Mouse (Mus musculus) ES-CJ7 (cell line): ENCODE data around the gene Taar5.

ENCODE experiments used
- DNase-seq: peaks from one replicate; pipeline ENCODE4 v3.0.0; 2011; ENCODE audit warnings: low read depth, low spot score

Gene Taar5

DNA sequence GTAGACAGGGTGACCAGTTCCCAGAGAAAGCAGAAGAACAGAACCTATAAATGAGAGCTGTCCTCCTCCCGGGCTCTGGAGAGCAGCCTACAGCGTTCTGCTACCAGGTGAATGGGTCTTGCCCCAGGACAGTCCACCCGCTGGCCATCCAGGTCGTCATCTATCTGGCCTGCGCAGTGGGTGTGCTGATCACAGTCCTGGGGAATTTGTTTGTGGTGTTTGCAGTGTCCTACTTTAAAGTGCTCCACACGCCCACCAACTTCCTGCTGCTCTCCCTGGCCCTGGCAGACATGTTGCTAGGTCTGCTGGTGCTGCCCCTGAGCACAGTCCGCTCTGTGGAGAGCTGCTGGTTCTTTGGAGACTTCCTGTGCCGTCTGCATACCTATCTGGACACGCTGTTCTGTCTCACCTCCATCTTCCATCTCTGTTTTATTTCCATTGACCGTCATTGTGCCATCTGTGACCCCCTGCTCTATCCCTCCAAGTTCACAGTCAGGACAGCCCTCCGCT lies at the start of gene Taar5:
Gene Taar5 (plus strand): TSS at position 51 of the 510 bp plus-strand sequence.
- DNase-seq: no peak

DNA sequence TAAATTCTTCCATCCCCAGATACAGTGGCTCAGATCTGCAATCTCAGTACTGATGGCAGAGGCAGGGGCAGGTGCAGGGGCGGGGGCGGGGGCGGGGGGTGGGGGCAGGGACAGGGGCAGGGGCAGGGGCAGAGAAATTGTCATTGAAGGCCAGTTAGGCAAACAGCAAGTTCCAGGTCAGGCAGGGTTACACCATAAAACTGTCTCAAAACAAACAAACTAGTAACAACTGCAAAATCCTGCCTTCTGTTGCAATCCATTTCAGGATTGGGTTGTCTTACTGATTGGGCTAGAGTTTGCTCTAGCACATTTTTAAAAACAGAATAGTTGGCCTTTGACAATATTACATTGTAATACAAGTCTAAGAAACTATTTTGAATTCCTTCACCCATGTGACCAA lies 48.0 kb upstream of the Taar5 start:
- no peak for DNase-seq

DNA sequence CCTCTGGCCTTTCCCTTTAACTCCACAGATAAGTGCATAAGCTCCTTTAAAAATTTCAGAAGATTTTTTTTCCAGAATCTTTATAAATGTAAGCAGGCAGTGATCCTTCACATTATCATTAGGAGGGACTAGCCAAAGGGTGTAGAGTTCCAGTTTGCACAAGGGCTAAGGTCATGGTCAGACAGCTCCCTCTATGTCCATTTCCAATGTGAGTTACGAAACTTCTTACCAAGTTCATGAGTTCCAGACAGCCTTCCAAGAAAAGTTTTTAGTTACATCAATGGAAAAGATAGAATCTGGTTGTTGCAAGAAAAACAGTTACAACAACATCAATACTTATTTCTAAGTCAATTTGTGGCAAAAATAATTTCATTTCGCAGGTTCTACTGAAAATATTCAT lies 46.6 kb upstream of the Taar5 start:
- DNase-seq: no peak

DNA sequence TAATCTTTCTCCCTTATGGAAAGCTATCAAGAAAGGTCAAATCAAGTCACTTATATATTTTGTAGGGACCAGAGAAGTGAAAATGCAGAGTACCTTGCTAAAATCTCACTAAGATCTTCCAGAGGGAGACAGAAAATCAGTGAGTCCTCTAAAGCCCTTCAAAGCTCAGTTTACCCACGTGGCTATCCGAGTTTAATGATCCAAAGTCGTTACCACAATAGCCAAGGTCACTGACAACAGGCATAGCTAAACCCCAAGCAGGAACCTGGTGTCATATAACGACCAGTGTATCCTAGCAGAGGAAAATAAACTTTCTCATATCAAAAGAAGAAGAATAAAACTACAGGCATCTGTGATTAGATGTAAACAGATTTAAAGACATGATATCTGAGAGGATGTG lies 32.9 kb upstream of the Taar5 start:
- DNase-seq: peak; percentile 43

DNA sequence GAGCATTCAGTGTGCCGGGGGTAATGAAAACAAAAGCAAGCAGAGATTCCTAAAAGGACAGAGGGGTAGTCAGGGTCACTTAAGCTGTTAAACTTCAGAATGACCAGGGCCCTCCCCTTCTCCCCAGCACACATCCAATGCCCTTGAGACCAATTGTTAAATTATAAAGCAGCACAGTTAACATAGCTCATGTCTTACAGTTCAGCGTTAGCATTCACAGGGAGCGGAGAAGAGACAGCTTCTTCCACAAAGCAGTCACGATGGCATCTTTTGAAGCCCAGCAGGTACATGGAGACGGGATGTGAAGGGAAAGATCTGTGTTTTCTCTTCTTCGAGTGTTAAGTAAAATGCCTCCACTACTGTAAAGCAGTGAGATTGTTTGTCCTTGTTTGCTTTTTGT lies 32.2 kb upstream of the Taar5 start, which contains the start of gene Taar2:
Gene Taar2 (plus strand): TSS at position 261 of the 400 bp plus-strand sequence.
- no peak for DNase-seq

DNA sequence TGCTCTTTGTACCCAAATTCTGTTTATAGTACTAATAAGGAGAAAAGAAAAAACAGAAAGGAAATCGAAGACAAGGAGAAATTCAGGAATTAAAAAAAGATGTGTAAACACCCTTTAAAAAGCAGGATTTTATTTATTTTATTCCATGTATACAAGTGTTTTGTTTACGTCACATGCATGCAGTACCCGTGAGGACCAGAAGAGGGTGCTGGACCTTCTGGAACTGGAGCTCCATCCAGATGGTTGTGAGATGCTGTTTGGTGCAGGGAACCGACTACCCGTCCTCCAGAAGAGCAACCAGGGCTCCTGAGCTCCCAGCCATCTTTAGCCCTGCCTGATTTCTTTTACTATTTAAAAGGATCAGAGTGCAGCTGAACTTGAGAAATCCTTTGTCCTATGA lies 28.0 kb upstream of the Taar5 start:
- peak; percentile 87 for DNase-seq

DNA sequence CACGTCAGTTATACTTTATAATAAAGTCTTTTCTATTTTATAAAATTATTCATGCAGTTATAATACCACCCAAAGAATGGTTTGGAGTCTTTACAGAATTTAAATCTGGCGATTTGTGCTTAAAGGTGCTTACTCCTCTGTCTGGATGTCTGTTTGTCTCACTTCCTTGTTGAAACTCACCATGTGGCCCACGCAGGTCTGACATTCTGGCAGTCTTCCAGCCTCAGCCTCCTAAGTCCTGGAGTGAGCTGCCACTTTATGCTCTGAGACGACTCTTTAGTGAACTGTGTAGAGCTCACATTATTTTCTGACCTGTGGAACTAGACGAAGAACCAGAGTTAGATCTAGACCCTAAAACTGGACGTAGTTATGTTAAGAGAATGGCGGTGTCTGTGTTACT lies 22.5 kb upstream of the Taar5 start:
- DNase-seq: no peak

DNA sequence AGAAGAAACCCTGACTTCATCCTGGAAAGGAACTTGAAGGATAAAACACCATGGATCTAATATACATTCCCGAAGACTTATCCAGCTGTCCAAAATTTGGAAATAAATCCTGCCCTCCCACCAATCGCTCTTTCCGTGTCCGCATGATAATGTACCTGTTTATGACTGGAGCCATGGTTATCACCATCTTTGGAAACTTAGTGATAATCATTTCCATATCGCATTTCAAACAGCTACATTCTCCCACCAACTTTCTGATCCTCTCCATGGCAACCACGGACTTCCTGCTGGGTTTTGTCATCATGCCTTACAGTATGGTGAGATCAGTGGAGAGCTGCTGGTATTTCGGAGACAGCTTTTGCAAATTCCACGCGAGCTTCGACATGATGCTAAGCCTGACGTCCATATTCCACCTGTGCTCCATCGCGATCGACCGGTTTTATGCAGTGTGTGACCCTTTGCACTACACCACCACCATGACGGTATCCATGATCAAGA lies 20.9 kb upstream of the Taar5 start, which contains the start of gene Taar3:
Gene Taar3 (plus strand): TSS at position 51 of the 498 bp plus-strand sequence.
- no peak for DNase-seq

DNA sequence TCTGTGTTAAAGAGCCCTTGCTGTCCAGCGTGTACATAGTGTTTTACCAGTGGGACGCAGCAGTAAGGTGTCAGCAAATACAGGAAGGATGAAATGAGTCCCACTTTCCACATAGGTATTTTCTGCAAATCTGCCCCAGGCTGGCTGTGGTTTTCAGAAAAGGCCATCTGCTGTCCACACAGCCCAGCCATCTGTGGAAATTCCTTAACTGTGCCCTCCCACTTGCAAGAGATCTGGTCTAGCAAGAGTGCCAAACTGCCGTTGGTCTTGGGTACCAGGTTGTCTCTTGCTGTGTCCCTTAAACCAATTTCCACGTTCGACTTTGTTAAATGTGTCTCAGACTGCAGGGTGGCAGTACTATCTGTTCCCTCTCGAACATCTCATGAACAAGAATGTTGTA lies 18.8 kb upstream of the Taar5 start:
- no peak for DNase-seq

DNA sequence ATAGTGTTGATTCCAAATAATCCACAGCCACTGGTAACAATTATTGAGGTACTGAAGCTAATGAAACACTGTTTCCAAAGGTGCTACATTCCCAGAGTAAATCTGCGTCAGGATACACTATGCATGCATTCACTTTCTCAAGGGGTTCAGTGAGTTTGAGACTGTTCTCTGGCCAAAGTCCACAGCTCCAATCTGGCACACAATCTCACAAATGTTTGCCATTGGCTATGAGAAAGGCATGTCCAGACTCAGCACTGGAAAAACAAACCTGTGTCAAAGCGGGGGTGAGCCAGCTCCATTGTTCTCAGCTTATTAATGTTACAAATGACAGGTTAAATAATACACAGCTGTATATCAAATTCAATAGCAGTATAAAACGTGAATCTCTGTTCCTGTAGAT lies 11.4 kb upstream of the Taar5 start:
- no peak for DNase-seq

DNA sequence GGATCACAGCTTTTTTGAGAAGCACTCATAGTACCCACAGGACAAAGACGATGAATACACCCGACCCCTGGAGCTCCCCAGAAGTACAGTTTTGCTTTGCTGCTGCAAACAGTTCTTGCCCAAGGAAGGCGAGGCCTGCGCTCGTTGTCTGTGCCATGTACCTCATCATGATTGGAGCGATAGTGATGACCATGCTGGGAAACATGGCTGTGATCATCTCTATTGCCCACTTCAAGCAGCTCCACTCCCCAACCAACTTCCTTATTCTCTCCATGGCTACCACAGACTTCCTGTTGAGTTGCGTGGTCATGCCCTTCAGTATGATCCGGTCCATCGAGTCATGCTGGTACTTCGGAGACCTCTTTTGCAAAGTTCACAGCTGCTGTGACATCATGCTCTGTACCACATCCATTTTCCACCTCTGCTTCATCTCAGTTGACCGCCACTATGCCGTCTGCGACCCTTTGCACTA lies 10.0 kb upstream of the Taar5 start, which contains the start of gene Taar4:
Gene Taar4 (plus strand): TSS at position 51 of the 472 bp plus-strand sequence.
- DNase-seq: no peak

DNA sequence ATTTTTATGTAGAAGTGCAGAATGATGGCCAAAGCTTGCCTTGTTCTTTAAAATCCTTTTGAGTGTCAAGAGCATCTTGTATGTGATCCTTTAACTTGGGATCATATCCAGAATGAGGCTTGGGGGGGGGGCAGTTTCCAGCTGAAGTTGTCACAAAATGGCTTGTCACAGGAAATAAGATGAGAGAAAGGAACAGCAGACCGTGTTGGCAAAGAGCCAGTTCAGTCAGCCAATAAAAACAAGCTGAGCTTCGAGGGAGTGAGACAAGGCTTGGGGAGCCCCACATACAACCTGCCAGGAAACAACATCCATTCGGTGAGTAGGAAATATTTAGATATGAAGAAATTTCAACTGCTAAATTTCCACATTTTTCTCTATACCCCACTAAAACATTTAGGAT lies 7.1 kb upstream of the Taar5 start:
- no peak for DNase-seq

DNA sequence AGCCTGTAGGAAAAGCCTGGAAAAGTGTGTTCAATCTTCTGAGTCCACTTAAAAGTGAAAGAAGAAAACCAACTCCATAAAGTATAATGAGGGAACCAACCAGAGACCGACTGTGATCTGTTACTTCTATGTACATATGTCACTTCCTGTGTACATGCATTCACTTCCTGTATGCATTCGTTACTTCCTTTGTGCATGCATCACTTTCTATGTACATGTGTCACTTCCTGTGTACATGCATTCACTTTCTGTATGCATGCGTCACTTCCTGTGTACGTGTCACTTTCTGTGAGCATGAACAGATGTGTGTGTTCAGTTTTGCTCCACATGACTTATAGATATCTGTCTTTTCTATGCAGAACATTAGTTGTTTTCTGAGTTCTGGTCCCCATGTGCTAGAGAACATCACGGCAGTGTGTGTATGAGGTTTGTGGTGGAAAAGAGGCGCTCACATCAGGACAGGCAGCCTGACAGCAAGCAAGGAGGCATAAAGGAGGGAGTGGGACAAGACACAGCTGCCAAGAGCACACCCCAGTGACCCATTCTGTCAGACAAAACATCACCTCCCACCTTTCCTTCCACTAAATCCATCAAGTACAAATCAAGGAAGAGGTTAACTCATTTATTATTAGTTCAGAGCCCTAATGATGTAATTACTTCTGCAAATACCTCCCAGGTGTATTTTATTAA lies 5.4 kb upstream of the Taar5 start:
- no peak for DNase-seq

DNA sequence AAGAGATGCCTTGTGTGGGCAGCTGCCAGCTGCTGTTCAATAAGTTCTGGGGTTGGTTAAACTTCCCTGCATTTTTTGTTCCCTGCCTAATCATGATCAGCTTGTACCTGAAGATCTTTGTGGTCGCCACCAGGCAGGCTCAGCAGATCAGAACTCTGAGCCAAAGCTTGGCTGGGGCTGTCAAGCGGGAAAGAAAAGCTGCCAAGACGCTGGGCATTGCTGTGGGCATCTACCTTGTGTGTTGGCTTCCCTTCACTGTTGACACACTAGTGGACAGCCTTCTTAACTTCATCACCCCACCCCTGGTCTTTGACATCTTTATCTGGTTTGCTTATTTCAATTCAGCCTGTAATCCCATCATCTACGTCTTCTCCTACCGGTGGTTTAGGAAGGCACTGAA lies 750 bp downstream of the Taar5 start:
- no peak for DNase-seq

DNA sequence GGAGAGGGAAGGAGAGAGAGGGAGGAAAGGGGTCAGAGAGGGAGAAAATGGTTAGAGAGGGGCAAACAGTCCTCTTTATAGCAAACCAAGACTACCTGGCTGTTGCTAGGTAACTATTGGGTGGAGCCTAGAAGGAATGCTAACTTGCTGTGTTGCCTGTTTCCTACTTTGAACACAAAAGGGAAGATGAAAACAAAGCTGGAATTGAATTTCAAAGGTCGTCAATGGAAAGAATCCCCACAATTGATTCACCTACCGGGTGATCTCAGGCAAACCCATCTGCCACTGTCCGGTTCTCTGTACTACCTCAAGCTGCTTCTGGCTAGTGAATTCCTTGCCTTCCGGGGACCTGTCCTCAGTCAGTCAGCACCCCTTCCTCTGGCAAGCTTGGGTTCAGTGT lies 7.5 kb downstream of the Taar5 start:
- peak; percentile 79 for DNase-seq

DNA sequence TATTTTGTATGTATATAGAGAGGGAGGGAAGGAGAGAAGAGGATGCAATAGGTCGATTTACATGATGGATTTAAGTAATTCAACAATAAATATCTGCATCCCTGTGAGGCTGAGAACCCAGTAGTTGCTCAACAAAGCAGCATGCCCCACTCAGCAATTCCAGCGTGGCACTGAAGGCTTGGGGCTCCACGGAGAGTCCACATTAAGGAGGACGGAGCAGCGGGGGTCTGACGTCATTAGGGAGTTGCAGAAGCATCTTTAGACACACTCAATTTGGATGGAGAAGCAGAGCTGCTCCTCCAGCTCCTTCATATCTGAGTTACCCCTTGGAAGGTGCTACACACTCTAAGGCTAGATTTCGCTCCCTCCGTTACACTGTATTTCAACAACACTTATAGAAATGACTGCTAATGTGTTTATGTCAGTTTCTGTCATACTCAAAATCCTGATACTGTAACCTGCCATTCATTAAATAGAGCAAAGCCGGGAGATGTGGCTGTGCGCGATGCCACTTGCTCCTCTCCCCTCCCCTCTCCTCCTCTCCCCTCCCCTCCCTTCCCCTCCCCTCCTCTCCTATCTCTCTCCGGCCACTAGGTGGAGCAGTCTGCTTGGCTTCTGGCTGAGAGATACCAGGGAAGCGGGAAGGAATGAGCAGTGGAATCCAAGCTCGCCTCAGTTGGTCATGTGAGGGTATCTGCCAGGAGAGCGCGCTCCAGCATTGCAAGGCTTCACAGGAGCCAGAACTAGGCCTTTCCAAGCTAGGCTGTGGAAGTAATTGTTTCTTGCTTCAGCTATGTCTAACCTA lies 8.6 kb downstream of the Taar5 start:
- peak; percentile 94 for DNase-seq

DNA sequence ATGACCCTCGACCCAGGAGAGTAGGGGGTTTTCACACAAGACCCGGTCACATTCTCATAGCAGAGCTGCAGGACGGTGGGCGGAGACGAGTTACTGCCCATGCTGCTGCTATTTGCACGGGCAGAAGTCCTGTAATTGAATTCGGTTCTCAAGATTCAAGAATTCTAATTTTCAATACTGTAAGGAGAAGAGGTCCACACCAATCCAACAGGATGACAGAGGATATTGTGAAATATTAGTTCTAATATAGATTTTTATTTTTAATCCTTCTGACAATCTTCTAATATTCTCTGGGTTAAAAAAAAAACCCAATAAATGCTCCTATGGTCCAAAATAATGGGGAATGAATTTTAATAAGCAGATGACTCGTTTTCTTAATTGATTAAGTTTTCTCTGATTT lies 15.0 kb downstream of the Taar5 start, which contains the start of gene Taar6:
Gene Taar6 (minus strand): TSS at position 101 of the 400 bp plus-strand sequence.
- DNase-seq: no peak

DNA sequence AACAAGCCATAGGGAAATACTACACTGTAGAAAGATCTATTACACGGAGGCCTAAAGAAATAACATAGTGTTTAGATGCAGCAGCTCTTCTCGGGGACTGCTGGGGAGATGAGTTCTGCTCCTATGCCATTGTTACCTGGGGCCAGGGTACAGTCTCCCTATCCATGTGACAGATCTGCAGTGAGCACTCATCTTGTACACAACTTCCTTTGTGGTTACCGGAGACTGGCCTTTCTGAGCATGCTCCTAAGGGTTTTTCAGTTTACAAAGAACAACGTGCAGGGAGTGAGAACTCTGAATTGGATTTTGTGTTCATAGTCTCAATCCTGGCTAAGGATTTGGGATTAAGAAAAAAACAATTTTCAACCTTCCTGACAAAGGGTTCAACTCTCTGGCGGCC lies 15.9 kb downstream of the Taar5 start:
- DNase-seq: no peak

DNA sequence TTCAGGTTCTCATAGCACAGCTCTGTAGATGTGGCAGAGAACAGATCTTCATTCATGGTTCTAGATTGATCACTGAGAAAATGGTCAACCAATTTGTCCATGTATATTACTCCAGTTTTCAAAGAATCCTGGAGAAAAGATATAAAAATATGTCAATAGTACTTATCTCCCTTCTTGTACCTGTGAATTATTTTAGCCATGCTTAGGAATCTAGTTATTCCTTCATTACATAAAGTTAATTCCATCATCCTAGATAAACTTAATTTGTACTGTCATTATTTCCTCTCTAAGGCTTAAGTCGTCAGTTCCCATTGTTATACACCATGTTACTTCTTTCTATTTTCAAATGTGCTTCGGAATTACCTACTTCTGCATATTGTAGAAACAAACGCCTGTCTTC lies 22.9 kb downstream of the Taar5 start, which contains the start of gene Taar7a:
Gene Taar7a (minus strand): TSS at position 101 of the 400 bp plus-strand sequence.
- DNase-seq: no peak

DNA sequence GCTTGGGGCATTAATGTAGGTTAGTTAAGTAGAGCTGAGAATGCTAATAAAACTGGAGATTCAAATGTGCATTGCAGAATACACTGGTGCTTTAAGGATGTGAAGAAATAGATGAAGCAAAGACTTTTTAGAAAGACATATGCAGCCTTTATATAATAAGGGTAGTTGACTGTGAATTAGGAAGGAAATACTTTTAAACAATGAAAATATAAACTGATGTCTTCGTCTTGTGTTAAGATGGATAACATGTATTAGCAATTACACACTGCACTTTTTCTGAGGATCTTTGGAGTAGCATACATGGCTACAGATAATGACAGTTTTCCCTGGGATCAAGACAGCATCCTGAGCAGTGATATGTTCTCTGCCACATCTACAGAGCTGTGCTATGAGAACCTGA lies 29.1 kb downstream of the Taar5 start, which contains the start of gene Taar7b:
Gene Taar7b (plus strand): TSS at position 301 of the 400 bp plus-strand sequence.
- no peak for DNase-seq

DNA sequence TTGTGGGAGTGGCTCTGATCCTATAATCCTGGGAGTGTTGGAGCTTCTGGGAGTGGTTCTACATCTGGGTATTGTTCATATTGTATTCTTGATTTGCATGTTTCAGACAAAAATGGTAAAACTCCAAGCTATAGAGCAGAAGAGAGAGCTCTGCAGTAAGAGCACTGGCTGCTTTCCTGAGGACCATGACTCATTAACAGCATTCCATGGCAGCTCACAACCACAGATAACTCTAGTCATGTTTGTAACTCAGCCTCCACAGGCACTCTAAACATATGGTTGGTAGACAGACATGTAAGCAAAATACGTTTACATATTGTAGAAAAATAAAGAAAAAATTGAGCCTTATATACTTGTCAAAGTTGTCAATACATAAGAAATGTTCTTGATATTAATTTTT lies 35.9 kb downstream of the Taar5 start:
- no peak for DNase-seq

DNA sequence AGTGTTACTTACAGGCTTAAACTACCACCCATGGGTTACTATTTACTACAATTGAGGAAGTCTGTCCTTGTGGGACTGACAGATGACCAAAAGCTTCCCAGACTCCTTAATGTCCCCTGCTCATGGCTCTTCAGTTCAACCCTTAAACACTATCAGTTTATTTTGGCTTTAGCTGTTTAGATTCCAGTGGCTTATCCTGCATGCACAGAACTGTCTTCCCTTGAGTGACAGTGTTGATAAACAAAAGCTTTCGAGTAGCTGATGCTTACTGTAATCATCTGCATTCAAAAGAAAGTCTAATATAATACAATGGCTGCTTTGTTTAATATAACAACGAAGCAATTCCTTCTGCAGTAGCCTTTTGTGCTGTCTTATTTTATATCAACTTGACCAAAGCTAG lies 36.5 kb downstream of the Taar5 start:
- no peak for DNase-seq
